Mouse (Mus musculus) forebrain, embryonic 12.5 days (tissue): ENCODE measurements around the gene Ippk. TPM values are rescaled to one million over a fixed set of nuclear protein-coding genes. Genes with fewer than 3 reads are reported as not detected.

ENCODE experiments used
- ATAC-seq: fragments of 200-750 bp; cut with Nextera tagmentation; 2 replicates; pipeline ENCODE4 v1.8.0; 2017; ENCODE audit warnings: moderate TSS enrichment; ENCODE audit not compliant: low FRiP score
- H3K27ac ChIP-seq: fragments of 300-500 bp; sonication (generic); 2 replicates; pipeline ENCODE4 v1.5.1; 2016; ENCODE audit warnings: mild to moderate bottlenecking
- H3K27me3 ChIP-seq: fragments of 300-500 bp; sonication (generic); 2 replicates; pipeline ENCODE4 v1.6.1; 2016; ENCODE audit warnings: mild to moderate bottlenecking
- H3K36me3 ChIP-seq: fragments of 300-500 bp; sonication (generic); replicated peaks from 2 replicates; pipeline ENCODE4 v1.6.1; 2016; ENCODE audit warnings: mild to moderate bottlenecking
- H3K4me1 ChIP-seq: fragments of 300-500 bp; sonication (generic); 2 replicates; pipeline ENCODE4 v1.6.1; 2016
- H3K4me2 ChIP-seq: fragments of 300-500 bp; sonication (generic); 2 replicates; pipeline ENCODE4 v1.6.1; 2016; ENCODE audit warnings: mild to moderate bottlenecking, moderate library complexity
- H3K4me3 ChIP-seq: fragments of 300-500 bp; sonication (generic); replicated peaks from 2 replicates; pipeline ENCODE4 v1.5.1; 2016; ENCODE audit warnings: mild to moderate bottlenecking
- H3K9ac ChIP-seq: fragments of 300-500 bp; sonication (generic); 2 replicates; pipeline ENCODE4 v1.6.1; 2016; ENCODE audit warnings: mild to moderate bottlenecking
- H3K9me3 ChIP-seq: fragments of 300-500 bp; sonication (generic); 2 replicates; pipeline ENCODE4 v1.6.1; 2016
- WGBS: fragments of 180-500 bp; shearing (Covaris S2); methylation state at CpG from one replicate; pipeline ENCODE4 v1.1.7; 2016; 5-methylcytosine and 5-hydroxymethylcytosine counted together
- polyA plus RNA-seq: library from polyadenylated mRNA; unstranded; fragments of >200 nt; fragmentation: Nextera tagmentation; extraction: Ambion mirVana; gene quantifications from 2 replicates; pipeline ENCODE4 v1.2.1, GENCODE M21; 2016

Gene Ippk
- polyA plus RNA-seq, 1 experiment from 2014 or later = 15.2 TPM

- Histone ChIP-seq H3K27me3 (no peaks in the 10 kb centered on the region), H3K4me2 (no peak overlapping the region), H3K9me3 (no peaks in the 10 kb centered on the region), H3K36me3 (peaks cover 5% of the 10 kb centered on the region; the same call in 1 of the 2 replicates), H3K9ac (no peak overlapping the region), H3K4me1 (no peaks in the 10 kb centered on the region), H3K27ac (no peak overlapping the region), H3K4me3 (no peak overlapping the region)
- ATAC-seq = no peak
- WGBS = 93% methylated on average over 4 of the region's 4 CpGs
These were observed 49.3 kb downstream of the Ippk start for GRCm38 (mm10) chr13:49470319-49470718.

DNA sequence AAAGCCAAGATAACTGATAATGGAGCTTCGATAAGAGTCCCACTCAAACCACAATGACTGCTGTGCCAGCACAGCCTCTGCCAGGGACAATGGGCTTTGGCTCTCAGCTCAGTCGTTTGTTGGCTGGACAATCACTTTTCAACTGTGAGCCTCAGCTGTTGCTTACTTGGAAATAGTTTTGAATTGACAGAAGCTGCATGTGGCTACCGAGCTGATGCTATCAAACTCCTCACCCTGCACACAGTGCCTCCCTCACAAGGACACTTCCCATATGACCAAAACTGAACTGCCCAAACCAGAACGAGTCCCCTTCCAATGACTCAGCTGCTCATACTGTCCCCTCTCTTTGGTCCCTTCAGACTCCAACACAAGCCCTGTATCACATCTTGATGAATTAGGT, 49.8 kb downstream of the Ippk start:
- ATAC-seq = no peak
- Histone ChIP-seq H3K36me3 (0 out of 2 replicates have a peak, but pooled peaks cover 2% of the 10 kb centered on the region), H3K27ac (no peak overlapping the region), H3K4me1 (no peaks in the 10 kb centered on the region), H3K4me2 (no peak overlapping the region), H3K27me3 (no peaks in the 10 kb centered on the region), H3K9me3 (no peaks in the 10 kb centered on the region), H3K4me3 (no peak overlapping the region), H3K9ac (no peak overlapping the region)
- 81% methylated on average over 4 of the region's 4 CpGs for WGBS

GRCm38 (mm10) chr13:49471981-49472675, 51.1 kb downstream of the Ippk start:
- 74% methylated on average over 4 of the region's 4 CpGs for WGBS
- Histone ChIP-seq H3K27me3 (no peaks in the 10 kb centered on the region), H3K9me3 (no peaks in the 10 kb centered on the region), H3K4me1 (no peaks in the 10 kb centered on the region), H3K4me2 (no peak overlapping the region), H3K27ac (no peak overlapping the region), H3K9ac (no peak overlapping the region), H3K36me3 (0 out of 2 replicates have a peak, but pooled peaks cover 2% of the 10 kb centered on the region), H3K4me3 (no peak overlapping the region)
- no peak for ATAC-seq

DNA sequence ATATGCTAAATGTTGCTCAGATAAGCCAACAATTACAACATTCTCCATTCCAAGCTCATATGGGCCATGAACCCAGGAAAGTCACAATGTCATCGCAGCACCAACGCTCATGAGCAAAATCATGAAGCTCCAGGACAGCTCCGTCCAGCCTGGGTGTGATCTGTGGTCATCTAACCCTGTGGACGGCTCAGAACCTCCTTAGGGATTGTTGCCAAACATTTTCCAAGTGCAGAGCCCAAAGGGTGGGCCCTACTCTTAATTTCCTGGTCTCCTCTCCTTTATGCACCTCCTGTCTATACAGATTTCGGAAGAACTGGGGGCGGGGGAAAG, 51.6 kb downstream of the Ippk start:
- H3K9me3 ChIP-seq = no peaks in the 10 kb centered on the region
- no peak overlapping the region for H3K4me3 ChIP-seq
- H3K4me2 ChIP-seq = no peak overlapping the region
- WGBS = 95% methylated on average over 6 of the region's 6 CpGs
- no peaks in the 10 kb centered on the region for H3K27me3 ChIP-seq
- no peak for ATAC-seq
- H3K4me1 ChIP-seq = no peaks in the 10 kb centered on the region
- H3K27ac ChIP-seq = no peak overlapping the region
- 0 out of 2 replicates have a peak, but pooled peaks cover 2% of the 10 kb centered on the region for H3K36me3 ChIP-seq
- no peak overlapping the region for H3K9ac ChIP-seq

GRCm38 (mm10) chr13:49477887-49478286, 56.8 kb downstream of the Ippk start:
- no peaks in the 10 kb centered on the region for H3K4me1 ChIP-seq
- 87% methylated on average over 3 of the region's 3 CpGs for WGBS

DNA sequence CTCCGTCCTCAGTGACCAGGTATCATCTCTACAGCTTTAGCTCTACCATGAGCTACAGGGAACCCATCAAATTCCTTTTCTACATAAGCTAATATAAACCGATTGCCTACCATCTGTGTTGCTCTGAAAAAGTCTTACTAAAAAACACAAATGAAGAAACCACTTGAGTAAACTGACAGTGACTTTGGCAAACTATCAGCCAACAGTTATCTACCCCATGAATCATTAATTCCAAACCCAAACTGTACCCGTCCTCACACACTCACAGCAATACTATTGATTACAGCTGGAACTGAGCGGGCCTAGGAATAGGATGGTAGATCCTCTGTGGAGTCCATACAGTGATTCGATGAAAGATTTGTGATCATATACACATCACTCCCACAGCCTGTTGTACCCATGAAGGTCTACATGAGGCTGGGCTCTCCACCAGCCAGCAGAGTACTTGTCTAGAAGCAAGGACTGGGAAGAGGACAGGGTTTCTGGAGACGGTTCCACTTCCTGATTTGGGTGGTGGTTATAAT, 57.9 kb downstream of the Ippk start:
- H3K27ac ChIP-seq = no peak overlapping the region
- no peak for ATAC-seq
- 89% methylated on average over 6 of the region's 6 CpGs for WGBS
- H3K4me3 ChIP-seq = no peak overlapping the region
- no peaks in the 10 kb centered on the region for H3K9me3 ChIP-seq
- no peak overlapping the region for H3K4me2 ChIP-seq
- no peak overlapping the region for H3K9ac ChIP-seq
- no peaks in the 10 kb centered on the region for H3K4me1 ChIP-seq
- H3K36me3 ChIP-seq = no peaks in the 10 kb centered on the region
- no peaks in the 10 kb centered on the region for H3K27me3 ChIP-seq

More at GRCm38 (mm10) chr13:49477887-49478286, 56.8 kb downstream of the Ippk start:
- Histone ChIP-seq H3K4me3 (no peak overlapping the region), H3K27me3 (no peaks in the 10 kb centered on the region), H3K27ac (no peak overlapping the region), H3K9me3 (no peaks in the 10 kb centered on the region), H3K9ac (no peak overlapping the region), H3K4me2 (no peak overlapping the region), H3K36me3 (no peaks in the 10 kb centered on the region)
- no peak for ATAC-seq

- H3K4me2 ChIP-seq = no peak overlapping the region
- H3K9ac ChIP-seq = no peak overlapping the region
- no peaks in the 10 kb centered on the region for H3K4me1 ChIP-seq
- H3K9me3 ChIP-seq = no peaks in the 10 kb centered on the region
- H3K27me3 ChIP-seq = no peaks in the 10 kb centered on the region
- no peak overlapping the region for H3K27ac ChIP-seq
- no peak for ATAC-seq
- no peak overlapping the region for H3K4me3 ChIP-seq
- H3K36me3 ChIP-seq = no peaks in the 10 kb centered on the region
- WGBS = 84% methylated on average over 4 of the region's 4 CpGs
These were observed 58.4 kb downstream of the Ippk start for GRCm38 (mm10) chr13:49479399-49479798.

DNA sequence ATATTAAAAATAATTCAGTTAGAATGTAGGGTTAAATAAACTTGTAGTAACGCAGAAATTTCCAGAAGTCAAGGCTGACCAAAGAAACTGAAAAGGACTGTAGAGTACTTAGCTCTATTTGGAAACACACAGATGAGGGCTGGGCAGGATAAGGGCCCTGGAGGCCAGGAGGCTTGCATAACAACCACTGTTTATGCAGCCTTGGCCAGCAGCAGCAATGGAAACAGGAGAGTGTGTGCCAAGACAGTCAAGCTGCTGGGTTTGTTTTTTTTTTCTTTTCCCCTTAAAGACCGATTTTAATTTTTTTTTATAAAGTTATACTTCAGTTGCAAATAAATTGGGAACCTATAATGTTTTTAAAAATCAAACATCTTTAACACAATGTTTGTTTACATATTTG, 59.0 kb downstream of the Ippk start:
- no peak for ATAC-seq

GRCm38 (mm10) chr13:49480551-49480950, 59.5 kb downstream of the Ippk start:
- Histone ChIP-seq H3K9me3 (no peaks in the 10 kb centered on the region), H3K27me3 (no peaks in the 10 kb centered on the region), H3K4me2 (no peak overlapping the region), H3K4me1 (no peaks in the 10 kb centered on the region), H3K9ac (no peak overlapping the region), H3K4me3 (no peak overlapping the region), H3K27ac (0 out of 2 replicates have a peak overlapping the region, but pooled peaks have one; percentile 31), H3K36me3 (no peaks in the 10 kb centered on the region)
- WGBS = 66% methylated on average over 5 of the region's 5 CpGs
- ATAC-seq = no peak

More for the DNA sequence above, 59.0 kb downstream of the Ippk start:
- no peak overlapping the region for H3K9ac ChIP-seq
- H3K9me3 ChIP-seq = no peaks in the 10 kb centered on the region
- H3K4me2 ChIP-seq = no peak overlapping the region
- H3K27ac ChIP-seq = no peak overlapping the region
- no peaks in the 10 kb centered on the region for H3K36me3 ChIP-seq
- no peak overlapping the region for H3K4me3 ChIP-seq
- WGBS = 91% methylated on average over 2 of the region's 2 CpGs
- H3K4me1 ChIP-seq = no peaks in the 10 kb centered on the region
- H3K27me3 ChIP-seq = no peaks in the 10 kb centered on the region

GRCm38 (mm10) chr13:49485388-49485787, 64.3 kb downstream of the Ippk start:
- Histone ChIP-seq H3K27ac (no peak overlapping the region), H3K4me2 (no peak overlapping the region), H3K9ac (no peak overlapping the region), H3K9me3 (no peaks in the 10 kb centered on the region), H3K27me3 (no peaks in the 10 kb centered on the region), H3K4me3 (no peak overlapping the region), H3K4me1 (no peaks in the 10 kb centered on the region), H3K36me3 (no peaks in the 10 kb centered on the region)
- ATAC-seq = no peak
- 91% methylated on average over 5 of the region's 5 CpGs for WGBS

GRCm38 (mm10) chr13:49492376-49493368, 71.6 kb downstream of the Ippk start, which contains the start of gene Tes3-ps:
TSS of gene Tes3-ps (plus strand) at chr13:49493318.
- Histone ChIP-seq H3K36me3 (no peaks in the 10 kb centered on the region), H3K4me2 (no peak within 1 kb of the TSS), H3K27ac (no peak within 1 kb of the TSS), H3K9me3 (no peaks in the 10 kb centered on the region), H3K27me3 (no peaks in the 10 kb centered on the region), H3K4me1 (no peaks in the 10 kb centered on the region), H3K9ac (no peak within 1 kb of the TSS), H3K4me3 (no peak within 1 kb of the TSS)
- no peak for ATAC-seq
- 86% methylated on average over 6 of the region's 6 CpGs for WGBS

DNA sequence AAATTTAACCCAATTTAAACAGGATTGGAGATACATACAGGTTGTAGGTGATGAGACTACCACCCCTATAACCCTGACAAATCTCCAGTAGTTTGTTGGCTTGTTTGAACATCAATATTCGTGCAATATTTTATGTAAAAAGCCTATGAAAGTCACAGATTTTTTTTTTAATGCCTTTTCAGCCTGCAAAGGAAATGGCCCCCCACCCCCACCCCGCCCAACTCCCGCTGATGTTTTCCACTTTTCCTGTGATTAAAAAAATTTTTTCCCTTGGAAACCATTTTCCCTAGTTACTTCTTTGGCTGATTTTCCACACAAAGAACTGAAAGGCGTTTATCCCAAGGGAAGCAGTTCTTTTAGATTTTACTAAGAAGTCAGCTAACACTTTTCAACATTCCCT, 83.5 kb downstream of the Ippk start, which contains the start of gene Ecm2:
TSS of gene Ecm2 (plus strand) at position 301 of the 400 bp plus-strand sequence.
- Histone ChIP-seq H3K36me3 (no peaks in the 10 kb centered on the region), H3K9me3 (no peaks in the 10 kb centered on the region), H3K4me3 (no peak within 1 kb of the TSS), H3K27ac (no peak within 1 kb of the TSS), H3K27me3 (no peaks in the 10 kb centered on the region), H3K4me1 (peaks cover 6% of the 10 kb centered on the region; the same call in 1 of the 2 replicates), H3K9ac (no peak within 1 kb of the TSS), H3K4me2 (no peak within 1 kb of the TSS)
- ATAC-seq = no peak
- 67% methylated on average over 4 of the region's 4 CpGs for WGBS
